Mouse (Mus musculus): ENCODE results near the gene Nelfb.
A peak's percentile ranks its signal among the peaks of the same experiment; 100 is the strongest.
"Not testable (repeated sequence)": the region's sequence is repeated elsewhere in the genome, so short reads cannot be mapped to it uniquely, and the experiment has no call there.

Gene Nelfb

GRCm38 (mm10) chr2:25211121-25211670 is at the start of gene Nelfb:
Gene Nelfb, minus strand, starts transcription at chr2:25211489.
- peak; percentile 75 for DNase-seq (ENCODE audit: low read depth, low spot score)

- no peak for DNase-seq (ENCODE audit: low read depth, low spot score)
Measured at GRCm38 (mm10) chr2:25258887-25259286, 47.6 kb upstream of the Nelfb start.

GRCm38 (mm10) chr2:25257250-25257649 is 46.0 kb upstream of the Nelfb start:
- not testable (repeated sequence) for DNase-seq (ENCODE audit: low read depth, low spot score)

- not testable (repeated sequence) for DNase-seq (ENCODE audit: low read depth, low spot score)
Measured at GRCm38 (mm10) chr2:25256443-25257109, 45.3 kb upstream of the Nelfb start.

- DNase-seq (ENCODE audit: low read depth, low spot score): peak; percentile 92
Measured at GRCm38 (mm10) chr2:25255284-25255779, 44.0 kb upstream of the Nelfb start, which contains the start of gene Tmem203. Gene Tmem203, plus strand, starts transcription at chr2:25255439.

GRCm38 (mm10) chr2:25252331-25252730 is 41.0 kb upstream of the Nelfb start:
- DNase-seq (ENCODE audit: low read depth, low spot score): no peak

GRCm38 (mm10) chr2:25246183-25247072 is 35.1 kb upstream of the Nelfb start, which contains the start of gene AL732309.1:
Gene AL732309.1, minus strand, starts transcription at chr2:25246863.
- DNase-seq (ENCODE audit: low read depth, low spot score): no peak

GRCm38 (mm10) chr2:25244144-25244543 is 32.9 kb upstream of the Nelfb start:
- no peak for DNase-seq (ENCODE audit: low read depth, low spot score)

- DNase-seq (ENCODE audit: low read depth, low spot score): no peak
Measured at GRCm38 (mm10) chr2:25243342-25243741, 32.1 kb upstream of the Nelfb start.

GRCm38 (mm10) chr2:25242101-25242506 is 30.8 kb upstream of the Nelfb start, which contains the start of the genes Rnf208 and Cysrt1:
Gene Rnf208, plus strand, starts transcription at chr2:25242255.
Gene Cysrt1, minus strand, starts transcription at chr2:25242452.
- no peak for DNase-seq (ENCODE audit: low read depth, low spot score)

- no peak for DNase-seq (ENCODE audit: low read depth, low spot score)
Measured at GRCm38 (mm10) chr2:25241438-25241775, 30.1 kb upstream of the Nelfb start.

GRCm38 (mm10) chr2:25240723-25241437 is 29.6 kb upstream of the Nelfb start:
- DNase-seq (ENCODE audit: low read depth, low spot score): peak; percentile 65

GRCm38 (mm10) chr2:25240310-25240709 is 29.0 kb upstream of the Nelfb start:
- DNase-seq (ENCODE audit: low read depth, low spot score): no peak

- DNase-seq (ENCODE audit: low read depth, low spot score): no peak
Measured at GRCm38 (mm10) chr2:25239766-25240165, 28.5 kb upstream of the Nelfb start.

GRCm38 (mm10) chr2:25238106-25238505 is 26.8 kb upstream of the Nelfb start:
- DNase-seq (ENCODE audit: low read depth, low spot score): no peak

GRCm38 (mm10) chr2:25237522-25237921 is 26.2 kb upstream of the Nelfb start:
- DNase-seq (ENCODE audit: low read depth, low spot score): no peak

- DNase-seq (ENCODE audit: low read depth, low spot score): no peak
Measured at GRCm38 (mm10) chr2:25236614-25237013, 25.3 kb upstream of the Nelfb start, which contains the start of gene Rnf224. Gene Rnf224, minus strand, starts transcription at chr2:25236787.

- no peak for DNase-seq (ENCODE audit: low read depth, low spot score)
Measured at GRCm38 (mm10) chr2:25234551-25235220, 23.4 kb upstream of the Nelfb start.

- no peak for DNase-seq (ENCODE audit: low read depth, low spot score)
Measured at GRCm38 (mm10) chr2:25234050-25234449, 22.8 kb upstream of the Nelfb start, which contains the start of gene Slc34a3. Gene Slc34a3, minus strand, starts transcription at chr2:25234364.

- no peak for DNase-seq (ENCODE audit: low read depth, low spot score)
Measured at GRCm38 (mm10) chr2:25233421-25233820, 22.1 kb upstream of the Nelfb start.

- DNase-seq (ENCODE audit: low read depth, low spot score): no peak
Measured at GRCm38 (mm10) chr2:25231038-25231437, 19.7 kb upstream of the Nelfb start.

All from retina, postnatal 7 days (tissue).